Mouse (Mus musculus): ENCODE measurements around the gene Ttc9c.

DNA sequence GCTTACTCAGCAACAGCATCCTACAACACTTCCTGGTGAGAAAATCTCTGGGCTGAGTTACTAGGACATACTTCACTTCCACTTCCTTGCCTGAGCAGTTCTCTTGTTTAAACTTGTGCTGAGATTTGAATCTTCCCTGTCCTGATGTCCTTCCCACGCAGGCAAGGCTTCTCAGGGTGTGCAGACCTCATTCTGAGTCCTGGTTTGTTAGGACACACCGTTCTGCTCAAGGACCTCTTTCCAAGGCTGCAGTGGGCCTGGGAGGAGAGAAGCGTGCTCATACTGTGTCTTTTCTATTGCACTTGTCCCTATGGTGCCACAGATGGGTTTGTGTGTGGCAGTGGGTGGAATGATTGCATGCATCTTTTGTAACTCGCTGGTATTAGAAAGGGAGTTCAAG, 13.8 kb upstream of the Ttc9c start:
- TF ChIP-seq CTCF (IDR thresholded peaks at IDR 0.05; ENCODE audit: low read depth) (no peak), EP300 (IDR thresholded peaks at IDR 0.05; ENCODE audit: low read depth) (no peak)
